Mouse (Mus musculus): ENCODE results near the gene Mrpl55. TPM values are rescaled to one million over a fixed set of nuclear protein-coding genes. Genes with fewer than 3 reads are reported as not detected.

Mrpl55 gene
- polyA plus RNA-seq, 1 experiment from 2014 or later: 104 TPM

DNA sequence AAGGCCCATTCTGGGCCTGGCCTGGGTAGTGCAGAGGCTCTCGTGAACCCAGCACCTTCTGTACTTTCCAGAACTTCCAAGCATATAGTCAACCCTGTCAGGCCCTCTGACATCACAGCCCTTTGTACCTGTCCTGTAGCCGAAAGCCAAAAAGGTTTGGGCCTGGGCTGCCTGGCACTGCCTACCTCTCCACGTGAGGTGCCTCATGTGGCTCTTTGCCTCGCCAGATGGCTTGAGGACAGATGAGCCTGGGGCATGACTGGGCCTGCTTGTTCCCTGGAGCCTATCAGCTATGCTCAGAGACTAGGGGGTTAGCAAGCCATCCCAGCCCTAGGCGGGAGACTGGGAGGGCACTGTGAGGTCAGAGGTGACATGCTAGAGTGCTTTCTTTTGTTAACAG lies 16.8 kb upstream of the Mrpl55 start:
- Histone ChIP-seq H3K9me3 (ENCODE audit: control insufficient read depth, low read length) (no peaks in the 10 kb centered on the region), H3K27me3 (replicated peaks; ENCODE audit: control insufficient read depth, insufficient read depth, low read length) (no peaks in the 10 kb centered on the region), H3K9ac (ENCODE audit: low read depth, low read length) (no peak overlapping the region), H3K27ac (ENCODE audit: low read length) (no peak overlapping the region), H3K4me3 (ENCODE audit: low read length) (no peak overlapping the region), H3K4me2 (ENCODE audit: low read depth, low read length) (no peak overlapping the region), H3K36me3 (ENCODE audit: control insufficient read depth, insufficient read depth, low read length) (0 out of 2 replicates have a peak, but pooled peaks cover 7% of the 10 kb centered on the region), H3K4me1 (ENCODE audit: control insufficient read depth, insufficient read depth, low read length) (peaks cover 20% of the 10 kb centered on the region)
- 85% methylated on average over 5 of the region's 5 CpGs for WGBS
- ATAC-seq: no peak

DNA sequence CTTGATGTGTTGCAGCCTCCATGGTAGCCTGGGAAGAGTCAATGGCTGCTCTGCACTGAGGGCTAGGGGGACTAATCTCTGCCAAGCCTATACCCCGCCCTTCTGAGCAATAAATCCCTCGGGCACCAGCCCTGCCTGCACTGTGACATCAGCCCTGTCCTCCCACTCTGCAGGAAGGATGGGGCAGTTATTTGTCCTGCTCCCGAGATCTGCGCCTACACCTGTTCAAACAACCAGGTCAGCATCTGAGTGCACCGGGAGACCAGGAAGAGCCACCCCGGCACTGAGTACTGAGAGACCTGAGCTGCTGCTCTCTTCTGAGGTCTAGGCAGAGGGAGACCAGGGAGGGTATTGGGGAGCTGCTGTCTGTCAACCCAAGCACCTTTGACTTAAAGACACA lies 14.6 kb upstream of the Mrpl55 start:
- Histone ChIP-seq H3K4me1 (ENCODE audit: control insufficient read depth, insufficient read depth, low read length) (peaks cover 17% of the 10 kb centered on the region), H3K4me2 (ENCODE audit: low read depth, low read length) (no peak overlapping the region), H3K27me3 (replicated peaks; ENCODE audit: control insufficient read depth, insufficient read depth, low read length) (no peaks in the 10 kb centered on the region), H3K27ac (ENCODE audit: low read length) (no peak overlapping the region), H3K9me3 (ENCODE audit: control insufficient read depth, low read length) (no peaks in the 10 kb centered on the region), H3K4me3 (ENCODE audit: low read length) (no peak overlapping the region), H3K36me3 (ENCODE audit: control insufficient read depth, insufficient read depth, low read length) (0 out of 2 replicates have a peak, but pooled peaks cover 7% of the 10 kb centered on the region), H3K9ac (ENCODE audit: low read depth, low read length) (0 out of 2 replicates have a peak overlapping the region, but pooled peaks have one; percentile 5)
- peak; percentile 31 for ATAC-seq
- 56% methylated on average over 6 of the region's 6 CpGs for WGBS

DNA sequence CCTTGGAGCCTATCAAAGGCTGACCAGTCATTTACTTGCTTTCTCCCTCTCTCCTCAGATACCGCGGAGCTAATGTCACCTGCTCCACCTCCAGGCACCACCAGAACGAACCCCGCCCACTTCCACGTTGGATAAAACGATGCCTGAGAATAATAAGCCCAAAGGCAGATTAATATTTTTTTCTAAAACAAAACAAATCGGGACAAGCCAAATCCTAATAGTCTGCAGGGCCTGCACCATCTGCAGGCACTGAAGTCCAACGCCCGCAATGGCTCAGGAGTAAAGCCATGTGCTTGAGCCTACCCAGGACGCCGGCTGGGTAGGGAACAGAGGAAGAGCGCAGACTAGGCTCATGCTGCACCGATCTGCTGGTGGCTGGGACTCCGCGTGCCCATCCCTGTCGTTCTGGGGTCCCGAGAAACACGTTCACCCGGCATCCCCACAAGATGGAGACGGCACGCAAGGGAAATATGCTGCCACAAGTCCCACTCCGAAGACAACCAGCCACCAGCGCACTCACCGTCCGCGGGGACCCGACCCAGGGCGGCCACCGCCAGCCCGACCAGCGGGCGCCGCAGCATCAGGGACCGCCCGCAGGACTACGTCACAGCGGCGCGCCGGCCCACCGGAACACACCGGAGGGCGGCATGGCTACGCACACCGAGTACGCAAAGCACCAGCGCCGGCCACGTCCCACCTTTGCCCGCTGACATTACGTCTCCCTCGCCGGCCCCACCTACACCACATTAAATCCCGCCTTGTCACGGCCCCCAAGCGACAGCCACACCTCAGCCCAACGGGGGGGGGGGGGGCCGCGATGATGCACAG lies 10.8 kb upstream of the Mrpl55 start:
- WGBS: under 1% methylated on average over 56 of the region's 59 CpGs
- Histone ChIP-seq H3K9me3 (ENCODE audit: control insufficient read depth, low read length) (no peaks in the 10 kb centered on the region), H3K4me2 (ENCODE audit: low read depth, low read length) (peak overlapping the region; percentile 85), H3K4me1 (ENCODE audit: control insufficient read depth, insufficient read depth, low read length) (peaks cover 6% of the 10 kb centered on the region), H3K27ac (ENCODE audit: low read length) (peak overlapping the region; percentile 94), H3K36me3 (ENCODE audit: control insufficient read depth, insufficient read depth, low read length) (no peaks in the 10 kb centered on the region), H3K4me3 (ENCODE audit: low read length) (peak overlapping the region; percentile 75), H3K27me3 (replicated peaks; ENCODE audit: control insufficient read depth, insufficient read depth, low read length) (no peaks in the 10 kb centered on the region), H3K9ac (ENCODE audit: low read depth, low read length) (peak overlapping the region; percentile 81)
- peak; percentile 96 for ATAC-seq

DNA sequence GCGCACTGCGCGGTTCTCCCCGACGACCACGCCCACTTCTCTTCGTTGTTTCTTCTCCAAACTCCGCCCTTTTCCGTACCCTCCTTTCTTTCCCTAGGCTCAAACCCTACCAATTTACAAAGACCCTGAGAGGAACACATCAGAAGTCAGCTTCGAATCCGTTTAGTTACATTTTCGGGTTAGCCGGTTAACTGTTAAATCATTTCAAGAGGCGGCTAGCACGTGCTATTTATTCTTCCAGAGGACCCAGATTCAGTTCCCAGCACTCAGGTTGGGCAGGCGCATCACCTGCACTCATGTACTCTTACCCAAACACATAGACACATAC lies 10.3 kb upstream of the Mrpl55 start, which contains the start of gene Guk1:
Gene Guk1 (minus strand): TSS at position 154 of the 328 bp plus-strand sequence.
- Histone ChIP-seq H3K27me3 (replicated peaks; ENCODE audit: control insufficient read depth, insufficient read depth, low read length) (no peaks in the 10 kb centered on the region), H3K4me3 (ENCODE audit: low read length) (peak within 1 kb of the TSS; percentile 75), H3K4me2 (ENCODE audit: low read depth, low read length) (peak within 1 kb of the TSS; percentile 85), H3K36me3 (ENCODE audit: control insufficient read depth, insufficient read depth, low read length) (no peaks in the 10 kb centered on the region), H3K4me1 (ENCODE audit: control insufficient read depth, insufficient read depth, low read length) (peaks cover 6% of the 10 kb centered on the region), H3K27ac (ENCODE audit: low read length) (peak within 1 kb of the TSS; percentile 94), H3K9me3 (ENCODE audit: control insufficient read depth, low read length) (no peaks in the 10 kb centered on the region), H3K9ac (ENCODE audit: low read depth, low read length) (peak within 1 kb of the TSS; percentile 81)
- WGBS: 6% methylated on average over 16 of the region's 16 CpGs
- ATAC-seq: no peak; the same call in 1 of the 2 replicates

DNA sequence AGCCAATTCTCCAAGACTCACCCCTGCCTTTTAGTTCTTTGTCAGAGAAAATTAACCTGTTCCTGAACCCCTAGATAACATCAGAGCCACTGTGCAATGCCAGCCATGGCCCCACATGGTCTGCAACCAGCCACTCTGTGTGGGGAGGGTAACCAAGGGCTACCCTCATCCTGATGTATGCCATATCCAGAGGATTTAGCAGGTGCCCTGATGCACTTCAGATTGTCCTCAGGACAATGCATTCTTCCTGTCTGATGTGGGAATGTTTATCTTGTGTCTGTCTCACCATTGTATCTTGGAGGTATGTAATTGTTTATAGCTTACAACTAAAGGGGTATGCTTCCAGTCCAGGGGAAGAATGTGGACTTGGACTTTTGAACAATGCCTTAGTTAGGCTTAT lies 6.1 kb upstream of the Mrpl55 start:
- no peaks in the 10 kb centered on the region for H3K9me3 ChIP-seq (ENCODE audit: control insufficient read depth, low read length)
- 0 out of 2 replicates have a peak, but pooled peaks cover 3% of the 10 kb centered on the region for H3K36me3 ChIP-seq (ENCODE audit: control insufficient read depth, insufficient read depth, low read length)
- H3K9ac ChIP-seq (ENCODE audit: low read depth, low read length): no peak overlapping the region
- no peak for ATAC-seq
- H3K4me3 ChIP-seq (ENCODE audit: low read length): no peak overlapping the region
- no peaks in the 10 kb centered on the region for H3K27me3 ChIP-seq (replicated peaks; ENCODE audit: control insufficient read depth, insufficient read depth, low read length)
- H3K4me2 ChIP-seq (ENCODE audit: low read depth, low read length): no peak overlapping the region
- peaks cover 6% of the 10 kb centered on the region for H3K4me1 ChIP-seq (ENCODE audit: control insufficient read depth, insufficient read depth, low read length)
- H3K27ac ChIP-seq (ENCODE audit: low read length): no peak overlapping the region

DNA sequence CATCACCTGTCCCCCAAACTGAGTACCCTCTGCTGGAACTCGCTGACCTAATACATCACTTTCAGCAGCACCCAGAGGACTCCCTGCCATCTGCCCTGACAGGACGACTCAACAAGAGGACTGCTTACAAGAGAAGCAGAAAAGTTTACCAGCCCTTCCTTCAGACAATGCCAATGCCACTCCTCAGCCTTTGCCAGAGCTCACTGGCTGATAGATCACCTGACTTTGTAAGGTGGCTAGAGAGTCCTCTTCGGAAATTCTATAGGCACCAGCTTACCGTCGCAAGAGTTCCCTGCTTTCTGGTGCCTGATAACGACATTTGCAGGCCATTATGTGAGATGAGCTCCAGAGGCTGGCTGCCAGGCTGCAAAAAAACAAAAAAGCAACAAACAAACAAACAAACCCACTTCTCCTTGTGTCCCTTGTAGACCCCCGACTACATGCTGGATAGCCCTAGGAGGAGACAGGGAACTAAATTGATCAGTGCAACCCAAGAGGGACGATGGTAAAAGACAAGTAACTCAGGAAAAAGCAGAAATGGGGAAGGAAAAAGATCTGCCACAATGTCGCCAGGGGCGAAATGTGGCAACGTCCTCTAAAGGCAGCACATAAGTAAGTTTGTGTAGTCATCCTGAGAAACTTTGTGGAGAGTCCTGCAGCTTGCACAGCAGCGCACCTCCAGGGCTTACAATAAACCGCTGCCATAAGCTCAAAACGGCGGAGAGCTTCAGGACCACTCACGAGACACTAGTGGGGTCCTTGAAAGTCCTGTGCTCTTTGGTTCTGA lies 877 bp upstream of the Mrpl55 start:
- Histone ChIP-seq H3K9me3 (ENCODE audit: control insufficient read depth, low read length) (no peaks in the 10 kb centered on the region), H3K9ac (ENCODE audit: low read depth, low read length) (peak overlapping the region; percentile 86), H3K4me3 (ENCODE audit: low read length) (peak overlapping the region; percentile 92), H3K4me2 (ENCODE audit: low read depth, low read length) (peak overlapping the region; percentile 83), H3K4me1 (ENCODE audit: control insufficient read depth, insufficient read depth, low read length) (peaks cover 16% of the 10 kb centered on the region), H3K27me3 (replicated peaks; ENCODE audit: control insufficient read depth, insufficient read depth, low read length) (no peaks in the 10 kb centered on the region), H3K36me3 (ENCODE audit: control insufficient read depth, insufficient read depth, low read length) (peaks cover 7% of the 10 kb centered on the region; the same call in 1 of the 2 replicates), H3K27ac (ENCODE audit: low read length) (peak overlapping the region; percentile 79)
- ATAC-seq: peak; percentile 22
- WGBS: 29% methylated on average over 16 of the region's 16 CpGs

DNA sequence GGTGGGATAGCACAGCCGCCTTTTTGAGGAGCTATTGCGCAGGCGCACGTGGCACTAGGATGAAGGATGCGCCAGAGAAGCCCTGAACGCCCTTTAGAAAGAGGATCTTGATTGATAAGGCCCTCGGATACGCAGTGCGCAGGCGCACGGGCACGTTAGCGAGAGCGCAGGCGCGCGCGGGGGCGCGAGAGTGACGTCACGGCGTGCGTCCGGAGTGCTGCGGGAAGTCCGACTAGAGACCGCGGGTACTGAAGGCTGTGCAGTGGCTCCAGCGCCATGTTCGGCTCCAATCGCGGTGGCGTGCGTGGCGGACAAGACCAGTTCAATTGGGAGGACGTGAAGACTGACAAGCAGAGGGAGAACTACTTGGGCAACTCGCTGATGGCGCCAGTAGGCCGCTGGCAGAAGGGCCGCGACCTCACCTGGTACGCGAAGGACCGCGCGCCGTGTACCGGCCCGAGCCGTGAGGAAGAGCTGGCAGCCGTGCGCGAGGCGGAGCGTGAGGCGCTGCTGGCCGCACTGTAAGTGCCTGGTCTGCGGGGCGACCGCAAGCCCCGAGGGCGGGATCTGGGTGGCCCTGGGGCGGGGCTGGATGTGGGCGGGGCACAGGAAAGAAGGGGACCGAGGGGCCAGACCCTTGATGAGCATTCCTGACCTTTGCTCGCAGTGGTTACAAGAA lies 6.0 kb downstream of the Mrpl55 start, which contains the start of gene 2310033P09Rik:
Gene 2310033P09Rik (plus strand): TSS at position 169 of the 679 bp plus-strand sequence.
- peaks cover 3% of the 10 kb centered on the region; the same call in 1 of the 2 replicates for H3K36me3 ChIP-seq (ENCODE audit: control insufficient read depth, insufficient read depth, low read length)
- H3K4me3 ChIP-seq (ENCODE audit: low read length): peak within 1 kb of the TSS; percentile 96
- peak within 1 kb of the TSS; percentile 80 for H3K4me2 ChIP-seq (ENCODE audit: low read depth, low read length)
- peak within 1 kb of the TSS; percentile 97 for H3K27ac ChIP-seq (ENCODE audit: low read length)
- no peaks in the 10 kb centered on the region for H3K27me3 ChIP-seq (replicated peaks; ENCODE audit: control insufficient read depth, insufficient read depth, low read length)
- ATAC-seq: peak; percentile 84
- 0% methylated on average over 67 of the region's 67 CpGs for WGBS
- H3K9ac ChIP-seq (ENCODE audit: low read depth, low read length): peak within 1 kb of the TSS; percentile 95
- H3K9me3 ChIP-seq (ENCODE audit: control insufficient read depth, low read length): no peaks in the 10 kb centered on the region
- H3K4me1 ChIP-seq (ENCODE audit: control insufficient read depth, insufficient read depth, low read length): peaks cover 11% of the 10 kb centered on the region

DNA sequence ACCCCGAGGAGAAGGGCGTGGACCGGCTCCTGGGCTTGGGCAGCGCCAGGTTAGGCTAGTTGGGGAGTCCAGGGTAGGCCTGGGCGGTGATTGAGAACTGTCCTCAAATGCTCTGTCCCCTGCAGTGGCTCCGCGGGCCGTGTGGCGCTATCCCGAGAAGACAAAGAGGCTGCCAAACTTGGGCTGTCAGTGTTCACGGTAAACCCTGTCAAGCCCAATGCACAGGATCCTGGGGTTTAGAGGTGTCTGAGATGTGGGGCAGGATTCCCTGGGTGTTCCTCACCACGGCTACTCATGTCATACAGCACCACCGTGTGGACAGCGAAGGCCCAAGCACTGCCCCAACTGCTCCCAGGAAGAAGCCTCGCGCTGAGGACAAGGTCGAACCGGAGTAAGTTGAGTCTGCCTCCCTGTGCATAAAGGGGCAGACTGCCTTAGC lies 6.7 kb downstream of the Mrpl55 start:
- Histone ChIP-seq H3K4me3 (ENCODE audit: low read length) (peak overlapping the region; percentile 96), H3K27me3 (replicated peaks; ENCODE audit: control insufficient read depth, insufficient read depth, low read length) (no peaks in the 10 kb centered on the region), H3K4me1 (ENCODE audit: control insufficient read depth, insufficient read depth, low read length) (peaks cover 11% of the 10 kb centered on the region), H3K27ac (ENCODE audit: low read length) (peak overlapping the region; percentile 97), H3K9me3 (ENCODE audit: control insufficient read depth, low read length) (no peaks in the 10 kb centered on the region), H3K9ac (ENCODE audit: low read depth, low read length) (peak overlapping the region; percentile 95), H3K36me3 (ENCODE audit: control insufficient read depth, insufficient read depth, low read length) (peaks cover 2% of the 10 kb centered on the region; the same call in 1 of the 2 replicates), H3K4me2 (ENCODE audit: low read depth, low read length) (peak overlapping the region; percentile 80)
- peak; percentile 60 for ATAC-seq
- 10% methylated on average over 18 of the region's 18 CpGs for WGBS

DNA sequence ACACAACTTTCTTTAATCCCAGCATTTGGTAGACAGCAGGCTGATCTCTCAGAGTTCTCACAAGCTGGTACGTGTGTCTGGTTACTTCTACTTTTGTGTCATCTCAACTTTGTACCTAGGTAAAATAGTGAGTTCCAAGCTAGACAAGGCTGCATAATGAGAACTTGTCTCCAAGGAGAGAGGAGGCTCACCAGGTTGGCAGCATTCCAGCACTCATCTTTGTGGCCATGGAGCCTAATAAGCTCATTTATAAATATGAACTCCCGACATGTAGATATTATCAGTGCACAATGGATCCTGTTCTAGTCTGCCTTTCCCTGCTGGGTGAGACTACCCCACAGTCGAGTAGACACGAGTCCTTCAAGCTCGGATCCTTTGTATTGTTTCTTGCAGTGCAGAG lies 7.3 kb downstream of the Mrpl55 start:
- H3K9ac ChIP-seq (ENCODE audit: low read depth, low read length): peak overlapping the region; percentile 50; the same call in 1 of the 2 replicates
- peak overlapping the region; percentile 96 for H3K4me3 ChIP-seq (ENCODE audit: low read length)
- H3K27me3 ChIP-seq (replicated peaks; ENCODE audit: control insufficient read depth, insufficient read depth, low read length): no peaks in the 10 kb centered on the region
- H3K4me2 ChIP-seq (ENCODE audit: low read depth, low read length): peak overlapping the region; percentile 80
- H3K27ac ChIP-seq (ENCODE audit: low read length): peak overlapping the region; percentile 58
- no peaks in the 10 kb centered on the region for H3K36me3 ChIP-seq (ENCODE audit: control insufficient read depth, insufficient read depth, low read length)
- 58% methylated on average over 5 of the region's 5 CpGs for WGBS
- H3K9me3 ChIP-seq (ENCODE audit: control insufficient read depth, low read length): no peaks in the 10 kb centered on the region
- peaks cover 11% of the 10 kb centered on the region for H3K4me1 ChIP-seq (ENCODE audit: control insufficient read depth, insufficient read depth, low read length)
- no peak for ATAC-seq

Measured in intestine, embryonic 16.5 days (tissue).